Mouse (Mus musculus): ENCODE data around the gene Ptbp1.

- TF ChIP-seq TAL1 (IDR thresholded peaks at IDR 0.05; ENCODE audit: low read length): no peak
- no peak for TF ChIP-seq GATA1 (IDR thresholded peaks at IDR 0.05; ENCODE audit: low read length)
Measured at GRCm38 (mm10) chr10:79859116-79859515, 4.9 kb downstream of the Ptbp1 start.

All from erythroblast, embryonic 14.5 days (primary cell).